ENCODE assay signal across 18 mouse cellular contexts in the genomic region with DNA sequence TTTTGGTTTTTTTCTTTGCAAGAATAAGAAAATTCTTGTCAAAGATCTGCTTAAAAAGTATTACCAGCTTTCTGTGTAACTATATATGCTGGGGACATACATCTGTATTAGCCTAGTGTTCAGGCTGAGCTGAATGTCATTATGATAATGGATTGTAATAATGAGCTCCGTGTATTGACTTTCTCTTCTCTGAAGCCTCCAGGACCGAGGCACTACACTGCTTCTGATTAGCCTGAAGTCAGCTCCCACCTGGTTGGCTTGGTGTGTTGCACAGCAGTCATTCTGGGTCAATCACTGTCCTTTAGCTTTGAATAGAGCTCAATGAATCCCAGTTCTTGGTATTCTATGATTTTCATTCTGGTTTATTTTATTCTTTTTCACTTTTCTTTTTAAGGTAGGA.
DNase-seq lines count a peak whose midpoint lies in the region; ATAC-seq lines count a peak whose summit lies in the region.
"Had no signal": no experiment of that assay in that cellular context is flagged by ENCODE, and none has a peak within 500 bp of the region (broad histone marks: within the 10 kb centered on the region; RNA-seq: fewer than 3 reads in every experiment).

No protein-coding gene starts in this region.

- no peak overlapping the region for H3K9ac ChIP-seq in embryonic facial prominence, embryonic 11.5 days (replicated peaks; ENCODE audit: low read length)
- no peak overlapping the region for H3K9ac ChIP-seq in midbrain, embryonic 11.5 days (ENCODE audit: low read length)
- no peak overlapping the region for H3K9ac ChIP-seq in midbrain, embryonic 16.5 days (ENCODE audit: low read depth, low read length)
- no peak overlapping the region for H3K9ac ChIP-seq in midbrain, embryonic 14.5 days (replicated peaks; ENCODE audit: low read length)
- H3K9ac ChIP-seq: embryonic facial prominence, embryonic 12.5 days; forebrain, embryonic 15.5 days; forebrain, postnatal 0 days had no signal

- no peak overlapping the region for H3K4me2 ChIP-seq in embryonic facial prominence, embryonic 11.5 days (ENCODE audit: low read depth, low read length)
- H3K4me2 ChIP-seq in midbrain, embryonic 11.5 days: no peak overlapping the region
- no peak overlapping the region for H3K4me2 ChIP-seq in midbrain, embryonic 16.5 days (ENCODE audit: low read length)
- no peak overlapping the region for H3K4me2 ChIP-seq in midbrain, embryonic 14.5 days (ENCODE audit: low read length)
- H3K4me2 ChIP-seq: embryonic facial prominence, embryonic 12.5 days; forebrain, embryonic 15.5 days had no signal

- intact Hi-C loops in left cerebral cortex, postnatal 14 days (cut with DNase I): no loop called here

- H3K27me3 ChIP-seq in embryonic facial prominence, embryonic 11.5 days (ENCODE audit: control insufficient read depth, insufficient read depth, low read length): no peaks in the 10 kb centered on the region
- no peaks in the 10 kb centered on the region for H3K27me3 ChIP-seq in embryonic facial prominence, embryonic 10.5 days (replicated peaks; ENCODE audit: low read depth, poor library complexity, severe bottlenecking)
- no peaks in the 10 kb centered on the region for H3K27me3 ChIP-seq in midbrain, embryonic 11.5 days (ENCODE audit: control insufficient read depth, insufficient read depth, low read length)
- H3K27me3 ChIP-seq in midbrain, embryonic 16.5 days (ENCODE audit: control insufficient read depth, insufficient read depth, low read depth, low read length): no peaks in the 10 kb centered on the region
- H3K27me3 ChIP-seq in midbrain, embryonic 14.5 days (ENCODE audit: control insufficient read depth, insufficient read depth, low read length): no peaks in the 10 kb centered on the region
- H3K27me3 ChIP-seq in midbrain, embryonic 10.5 days (ENCODE audit: low read depth, poor library complexity, severe bottlenecking): no peaks in the 10 kb centered on the region
- H3K27me3 ChIP-seq: embryonic facial prominence, embryonic 12.5 days; forebrain, embryonic 15.5 days had no signal

- no peak overlapping the region for H3K27ac ChIP-seq in embryonic facial prominence, embryonic 11.5 days (replicated peaks; ENCODE audit: low read depth, low read length)
- H3K27ac ChIP-seq in embryonic facial prominence, embryonic 10.5 days (replicated peaks): no peak overlapping the region
- H3K27ac ChIP-seq in midbrain, embryonic 11.5 days (ENCODE audit: low read depth, low read length): no peak overlapping the region
- H3K27ac ChIP-seq in midbrain, embryonic 16.5 days (ENCODE audit: low read length): no peak overlapping the region
- no peak overlapping the region for H3K27ac ChIP-seq in midbrain, embryonic 14.5 days (replicated peaks; ENCODE audit: low read depth, low read length)
- no peak overlapping the region for H3K27ac ChIP-seq in midbrain, embryonic 10.5 days (replicated peaks)
- H3K27ac ChIP-seq: embryonic facial prominence, embryonic 12.5 days; forebrain, embryonic 15.5 days had no signal

- WGBS in embryonic facial prominence, embryonic 11.5 days: 43% methylated on average over 2 of the region's 2 CpGs
- WGBS in embryonic facial prominence, embryonic 10.5 days: 53% methylated on average over 2 of the region's 2 CpGs
- 59% methylated on average over 2 of the region's 2 CpGs for WGBS in midbrain, embryonic 11.5 days
- WGBS in midbrain, embryonic 16.5 days: 36% methylated on average over 2 of the region's 2 CpGs
- 48% methylated on average over 2 of the region's 2 CpGs for WGBS in midbrain, embryonic 14.5 days
- 77% methylated on average over 2 of the region's 2 CpGs for WGBS in midbrain, embryonic 10.5 days

- no peak overlapping the region for H3K4me3 ChIP-seq in embryonic facial prominence, embryonic 11.5 days (ENCODE audit: low read depth, low read length)
- no peak overlapping the region for H3K4me3 ChIP-seq in embryonic facial prominence, embryonic 10.5 days
- H3K4me3 ChIP-seq in midbrain, embryonic 11.5 days (ENCODE audit: low read depth, low read length): no peak overlapping the region
- H3K4me3 ChIP-seq in midbrain, embryonic 16.5 days (ENCODE audit: low read depth, low read length): no peak overlapping the region
- H3K4me3 ChIP-seq in midbrain, embryonic 14.5 days (replicated peaks; ENCODE audit: low read depth, low read length): no peak overlapping the region
- no peak overlapping the region for H3K4me3 ChIP-seq in midbrain, embryonic 10.5 days
- H3K4me3 ChIP-seq: embryonic facial prominence, embryonic 12.5 days; forebrain, embryonic 15.5 days had no signal

- H3K4me1 ChIP-seq in embryonic facial prominence, embryonic 11.5 days (ENCODE audit: control insufficient read depth, insufficient read depth, low read length): no peaks in the 10 kb centered on the region
- H3K4me1 ChIP-seq in embryonic facial prominence, embryonic 10.5 days: no peaks in the 10 kb centered on the region
- no peaks in the 10 kb centered on the region for H3K4me1 ChIP-seq in midbrain, embryonic 11.5 days (ENCODE audit: control insufficient read depth, insufficient read depth, low read length)
- H3K4me1 ChIP-seq in midbrain, embryonic 16.5 days (ENCODE audit: control insufficient read depth, insufficient read depth, low read length): no peaks in the 10 kb centered on the region
- no peaks in the 10 kb centered on the region for H3K4me1 ChIP-seq in midbrain, embryonic 14.5 days (ENCODE audit: control insufficient read depth, insufficient read depth, low read length)
- H3K4me1 ChIP-seq in midbrain, embryonic 10.5 days: no peaks in the 10 kb centered on the region
- H3K4me1 ChIP-seq: embryonic facial prominence, embryonic 12.5 days; forebrain, embryonic 15.5 days had no signal

- H3K36me3 ChIP-seq in embryonic facial prominence, embryonic 11.5 days (replicated peaks; ENCODE audit: control insufficient read depth, insufficient read depth, low read depth, low read length): no peaks in the 10 kb centered on the region
- no peaks in the 10 kb centered on the region for H3K36me3 ChIP-seq in embryonic facial prominence, embryonic 10.5 days (replicated peaks)
- H3K36me3 ChIP-seq in midbrain, embryonic 11.5 days (ENCODE audit: control insufficient read depth, insufficient read depth, low read length): no peaks in the 10 kb centered on the region
- no peaks in the 10 kb centered on the region for H3K36me3 ChIP-seq in midbrain, embryonic 16.5 days (ENCODE audit: control insufficient read depth, insufficient read depth, low read length)
- no peaks in the 10 kb centered on the region for H3K36me3 ChIP-seq in midbrain, embryonic 14.5 days (ENCODE audit: control insufficient read depth, insufficient read depth, low read length)
- H3K36me3 ChIP-seq in midbrain, embryonic 10.5 days: no peaks in the 10 kb centered on the region
- H3K36me3 ChIP-seq: embryonic facial prominence, embryonic 12.5 days; forebrain, embryonic 15.5 days had no signal

- no peak for ATAC-seq in embryonic facial prominence, embryonic 11.5 days (replicated peaks; ENCODE audit: insufficient number of reproducible peaks, low FRiP score, low TSS enrichment, low read depth)
- peak; percentile 50; the same call in 1 of the 2 replicates for ATAC-seq in midbrain, embryonic 11.5 days (ENCODE audit: low FRiP score)
- no peak for ATAC-seq in midbrain, embryonic 16.5 days
- ATAC-seq in midbrain, embryonic 14.5 days (ENCODE audit: low FRiP score, low TSS enrichment): no peak
- ATAC-seq: forebrain, embryonic 15.5 days; forebrain, postnatal 0 days had no signal

- DNase-seq in embryonic facial prominence, embryonic 11.5 days (ENCODE audit: low spot score): peak; percentile 2
- DNase-seq in embryonic facial prominence, embryonic 10.5 days (ENCODE audit: low spot score): no peak
- no peak for DNase-seq in midbrain, embryonic 11.5 days (ENCODE audit: low spot score, missing footprints)
- DNase-seq in midbrain, embryonic 14.5 days: peak; percentile 9
- DNase-seq in midbrain, embryonic 10.5 days (ENCODE audit: low spot score): no peak
- DNase-seq in left cerebral cortex, postnatal 14 days (ENCODE audit: low spot score in 2 of 2): no peak
- DNase-seq: adrenal gland, adult 2 months; adrenal gland, postnatal 10 days; adrenal gland, postnatal 25 days; cerebellum, adult 11-12 months; cerebellum, adult 2 months; cerebellum, adult 9-10 months; cerebellum, postnatal 10 days; cerebellum, postnatal 25 days; forebrain, postnatal 0 days had no signal

- H3K9me3 ChIP-seq in embryonic facial prominence, embryonic 11.5 days (replicated peaks; ENCODE audit: control insufficient read depth, low read length): no peaks in the 10 kb centered on the region
- H3K9me3 ChIP-seq in embryonic facial prominence, embryonic 10.5 days: no peaks in the 10 kb centered on the region; the same call in 1 of the 2 replicates
- no peaks in the 10 kb centered on the region for H3K9me3 ChIP-seq in midbrain, embryonic 11.5 days (ENCODE audit: control insufficient read depth, low read length)
- no peaks in the 10 kb centered on the region for H3K9me3 ChIP-seq in midbrain, embryonic 16.5 days (replicated peaks; ENCODE audit: control insufficient read depth, low read length, poor library complexity, severe bottlenecking)
- no peaks in the 10 kb centered on the region for H3K9me3 ChIP-seq in midbrain, embryonic 14.5 days (ENCODE audit: control insufficient read depth, low read length)
- H3K9me3 ChIP-seq in midbrain, embryonic 10.5 days (replicated peaks): no peaks in the 10 kb centered on the region
- H3K9me3 ChIP-seq: embryonic facial prominence, embryonic 12.5 days; forebrain, embryonic 15.5 days had no signal

Comparison
In these comparisons a context has a peak if more than half of its experiments do, and no peak if none do; other contexts are left out.
1. DNase-seq: peak in embryonic facial prominence, embryonic 11.5 days (single experiment) and midbrain, embryonic 14.5 days (single experiment); none in embryonic facial prominence, embryonic 10.5 days (single experiment), midbrain, embryonic 11.5 days (single experiment), midbrain, embryonic 10.5 days (single experiment) and left cerebral cortex, postnatal 14 days (0 of 2).